Mouse (Mus musculus) G1E (cell line): ENCODE data around the gene Slc38a5. TPM values are rescaled to one million over a fixed set of nuclear protein-coding genes. Genes with fewer than 3 reads are reported as not detected.
"Not testable (repeated sequence)": the region's sequence is repeated elsewhere in the genome, so short reads cannot be mapped to it uniquely, and the experiment has no call there.

Experiments used
- ATAC-seq: 2 replicates; pipeline ENCODE4 v1.8.0; 2016; ENCODE audit warnings: mild to moderate bottlenecking; ENCODE audit not compliant: insufficient number of reproducible peaks, poor library complexity, low FRiP score, severe bottlenecking; ENCODE audit errors: extremely low read depth
- DNase-seq: peaks from one replicate; pipeline ENCODE4 v3.0.0; 2012; ENCODE audit warnings: low spot score
- H3K27me3 ChIP-seq: 2 replicates; pipeline ENCODE4 v1.6.1; 2012; ENCODE audit warnings: mild to moderate bottlenecking, low read length, inconsistent platforms; ENCODE audit not compliant: insufficient read depth
- H3K36me3 ChIP-seq: replicated peaks from 2 replicates; pipeline ENCODE3; 2012; ENCODE audit warnings: mild to moderate bottlenecking, inconsistent platforms
- H3K4me1 ChIP-seq: 2 replicates; pipeline ENCODE4 v1.6.1; 2012; ENCODE audit warnings: low read depth, low read length, inconsistent platforms, mixed read lengths; ENCODE audit not compliant: insufficient read depth
- H3K4me3 ChIP-seq: 2 replicates; pipeline ENCODE4 v1.5.1; 2012; ENCODE audit warnings: low read depth, mild to moderate bottlenecking, inconsistent platforms, low read length, moderate library complexity, mixed read lengths
- H3K9me3 ChIP-seq: replicated peaks from 2 replicates; pipeline ENCODE4 v1.6.1; 2012; ENCODE audit warnings: inconsistent platforms
- CTCF ChIP-seq: IDR thresholded peaks from 2 replicates; pipeline ENCODE4 v1.5.1; 2012; ENCODE audit warnings: low read depth, low read length, inconsistent platforms, mixed read lengths
- GATA1 ChIP-seq: IDR thresholded peaks from 2 replicates; pipeline ENCODE4 v1.6.1; 2012; ENCODE audit warnings: borderline replicate concordance, low read length, inconsistent platforms, mixed read lengths
- GATA2 ChIP-seq: IDR thresholded peaks from 2 replicates; pipeline ENCODE4 v1.6.1; 2012; ENCODE audit warnings: low read depth, low read length, inconsistent platforms, borderline replicate concordance
- POLR2AphosphoS5 ChIP-seq: IDR thresholded peaks from 2 replicates; pipeline ENCODE4 v1.6.1; 2012; ENCODE audit warnings: low read depth, low read length, inconsistent platforms; ENCODE audit not compliant: insufficient replicate concordance
- TAL1 ChIP-seq: conservative IDR thresholded peaks from 2 replicates; pipeline ENCODE4 v1.6.1; 2012; ENCODE audit warnings: low read depth, low read length, inconsistent platforms, mixed read lengths
- polyA plus RNA-seq: library from polyadenylated mRNA; stranded (reverse); fragments of >175 nt; gene quantifications from 2 replicates; pipeline ENCODE4 v1.2.3, GENCODE M21; 2012
- total RNA-seq, 2 experiments: library from RNA; stranded (forward) in 1 of 2; stranded (reverse) in 1 of 2; fragments of 200-1000 nt in 1 of 2; fragments of >200 nt in 1 of 2; fragmentation: Nextera tagmentation in 1 of 2; gene quantifications; 2 replicates each; pipeline ENCODE4 v1.2.3; 2014 to 2017

Slc38a5 gene
- total and polyA plus RNA-seq, 3 experiments, result 0.10 to 6.7 TPM; not detected in 1

GRCm38 (mm10) chrX:8274056-8274455, 3.1 kb downstream of the Slc38a5 start:
- ATAC-seq (no peak), DNase-seq (no peak)
- Histone ChIP-seq H3K4me1 (peaks cover 11% of the 10 kb centered on the region), H3K4me3 (no peak overlapping the region), H3K9me3 (no peaks in the 10 kb centered on the region), H3K27me3 (peaks cover 31% of the 10 kb centered on the region), H3K36me3 (no peaks in the 10 kb centered on the region)
- TF ChIP-seq TAL1 (no peak), CTCF (no peak), GATA2 (no peak), POLR2AphosphoS5 (no peak), GATA1 (no peak)

- no peaks in the 10 kb centered on the region for H3K4me1 ChIP-seq
- no peak for TF ChIP-seq POLR2AphosphoS5
- TF ChIP-seq GATA2, result no peak
- TF ChIP-seq CTCF, result no peak
- no peak for TF ChIP-seq GATA1
- TF ChIP-seq TAL1, result no peak
- no peak overlapping the region for H3K4me3 ChIP-seq
- no peaks in the 10 kb centered on the region for H3K27me3 ChIP-seq
- H3K9me3 ChIP-seq, result no peaks in the 10 kb centered on the region
- no peaks in the 10 kb centered on the region for H3K36me3 ChIP-seq
- no peak for DNase-seq
- ATAC-seq, result no peak
Measured at GRCm38 (mm10) chrX:8288621-8289020, 17.7 kb downstream of the Slc38a5 start.

- no peak for TF ChIP-seq GATA2
- TF ChIP-seq POLR2AphosphoS5, result no peak
- TF ChIP-seq CTCF, result no peak
- no peak for TF ChIP-seq GATA1
- no peaks in the 10 kb centered on the region for H3K27me3 ChIP-seq
- H3K9me3 ChIP-seq, result no peaks in the 10 kb centered on the region
- no peak overlapping the region for H3K4me3 ChIP-seq
- ATAC-seq (no peak), DNase-seq (no peak)
- H3K4me1 ChIP-seq, result no peaks in the 10 kb centered on the region
- H3K36me3 ChIP-seq, result no peaks in the 10 kb centered on the region
Measured at GRCm38 (mm10) chrX:8309302-8309701, 38.4 kb downstream of the Slc38a5 start.

- H3K27me3 ChIP-seq, H3K36me3 ChIP-seq, ATAC-seq, H3K4me1 ChIP-seq, H3K9me3 ChIP-seq, DNase-seq, H3K4me3 ChIP-seq: not testable (repeated sequence)
- TF ChIP-seq CTCF, result peak; percentile 69
Measured at GRCm38 (mm10) chrX:8314905-8315304, 44.0 kb downstream of the Slc38a5 start.

- Histone ChIP-seq H3K9me3 (no peaks in the 10 kb centered on the region), H3K4me1 (no peaks in the 10 kb centered on the region), H3K36me3 (no peaks in the 10 kb centered on the region), H3K27me3 (no peaks in the 10 kb centered on the region), H3K4me3 (no peak within 1 kb of the TSS)
- ATAC-seq (no peak), DNase-seq (no peak)
- TF ChIP-seq POLR2AphosphoS5 (no peak), GATA1 (no peak), CTCF (no peak), TAL1 (no peak), GATA2 (no peak)
Measured at GRCm38 (mm10) chrX:8327124-8327523, 56.2 kb downstream of the Slc38a5 start, which contains the start of gene Ssxb10. TSS of gene Ssxb10 (plus strand) at chrX:8327424.

Other genes with a start within 250 kb of the Slc38a5 start
- 64.5 and 66.6 TPM in 2 replicates for gene Suv39h1, start 196.4 kb upstream of the Slc38a5 start, total RNA-seq (2014; fragmentation: Nextera tagmentation)
- gene Suv39h1, start 196.4 kb upstream of the Slc38a5 start, total RNA-seq (2017), result 69.7 and 70.5 TPM in 2 replicates
- 15.0 and 23.6 TPM in 2 replicates for gene Suv39h1, start 196.4 kb upstream of the Slc38a5 start, polyA plus RNA-seq
- gene Was, start 180.6 kb upstream of the Slc38a5 start, total RNA-seq (2014; fragmentation: Nextera tagmentation), result 86.1 and 101 TPM in 2 replicates
- gene Was, start 180.6 kb upstream of the Slc38a5 start, total RNA-seq (2017), result 99.6 and 105 TPM in 2 replicates
- gene Was, start 180.6 kb upstream of the Slc38a5 start, polyA plus RNA-seq, result 198 and 247 TPM in 2 replicates
- 22.2 and 31.1 TPM in 2 replicates for gene Wdr13, start 138.2 kb upstream of the Slc38a5 start, total RNA-seq (2014; fragmentation: Nextera tagmentation)
- 24.6 and 27.6 TPM in 2 replicates for gene Wdr13, start 138.2 kb upstream of the Slc38a5 start, total RNA-seq (2017)
- gene Wdr13, start 138.2 kb upstream of the Slc38a5 start, polyA plus RNA-seq, result 30.1 and 34.3 TPM in 2 replicates
- gene Rbm3, start 125.3 kb upstream of the Slc38a5 start, total RNA-seq (2014; fragmentation: Nextera tagmentation), result 460 and 585 TPM in 2 replicates
- 1,150 and 1,311 TPM in 2 replicates for gene Rbm3, start 125.3 kb upstream of the Slc38a5 start, total RNA-seq (2017)
- gene Rbm3, start 125.3 kb upstream of the Slc38a5 start, polyA plus RNA-seq, result 125 and 248 TPM in 2 replicates
- gene Tbc1d25, start 95.0 kb upstream of the Slc38a5 start, total RNA-seq (2014; fragmentation: Nextera tagmentation), result 9.7 and 15.0 TPM in 2 replicates
- gene Tbc1d25, start 95.0 kb upstream of the Slc38a5 start, total RNA-seq (2017), result 6.3 and 6.5 TPM in 2 replicates
- 3.5 and 4.4 TPM in 2 replicates for gene Tbc1d25, start 95.0 kb upstream of the Slc38a5 start, polyA plus RNA-seq
- gene Ebp, start 77.6 kb upstream of the Slc38a5 start, total RNA-seq (2014; fragmentation: Nextera tagmentation), result 11.1 and 17.1 TPM in 2 replicates
- gene Ebp, start 77.6 kb upstream of the Slc38a5 start, total RNA-seq (2017), result 52.7 and 84.7 TPM in 2 replicates
- 2.2 and 2.3 TPM in 2 replicates for gene Ebp, start 77.6 kb upstream of the Slc38a5 start, polyA plus RNA-seq
- 4.6 and 5.5 TPM in 2 replicates for gene Porcn, start 64.6 kb upstream of the Slc38a5 start, total RNA-seq (2014; fragmentation: Nextera tagmentation)
- 0.22 and 0.81 TPM in 2 replicates for gene Porcn, start 64.6 kb upstream of the Slc38a5 start, total RNA-seq (2017)
- 2.6 and 2.7 TPM in 2 replicates for gene Porcn, start 64.6 kb upstream of the Slc38a5 start, polyA plus RNA-seq
- 29.2 and 44.0 TPM in 2 replicates for gene Ftsj1, start 18.7 kb upstream of the Slc38a5 start, total RNA-seq (2014; fragmentation: Nextera tagmentation)
- gene Ftsj1, start 18.7 kb upstream of the Slc38a5 start, total RNA-seq (2017), result 16.1 and 17.8 TPM in 2 replicates
- gene Ftsj1, start 18.7 kb upstream of the Slc38a5 start, polyA plus RNA-seq, result 10.3 and 11.5 TPM in 2 replicates
- 0.87 TPM in 1 of 2 replicates, not detected in the other for gene Ssxb10, start 56.3 kb downstream of the Slc38a5 start, total RNA-seq (2014; fragmentation: Nextera tagmentation)
- not detected in 2 replicates for gene Ssxb10, start 56.3 kb downstream of the Slc38a5 start, total RNA-seq (2017)
- gene Ssxb10, start 56.3 kb downstream of the Slc38a5 start, polyA plus RNA-seq, result not detected in 2 replicates
- not detected in 2 replicates for gene Ssxb9, start 95.8 kb downstream of the Slc38a5 start, total RNA-seq (2014; fragmentation: Nextera tagmentation)
- not detected in 2 replicates for gene Ssxb9, start 95.8 kb downstream of the Slc38a5 start, total RNA-seq (2017)
- not detected in 2 replicates for gene Ssxb9, start 95.8 kb downstream of the Slc38a5 start, polyA plus RNA-seq
- gene Ssxb1, start 142.2 kb downstream of the Slc38a5 start, total RNA-seq (2014; fragmentation: Nextera tagmentation), result not detected in 2 replicates
- gene Ssxb1, start 142.2 kb downstream of the Slc38a5 start, total RNA-seq (2017), result not detected in 2 replicates
- gene Ssxb1, start 142.2 kb downstream of the Slc38a5 start, polyA plus RNA-seq, result not detected in 2 replicates
- gene Ssxb2, start 190.6 kb downstream of the Slc38a5 start, total RNA-seq (2014; fragmentation: Nextera tagmentation), result not detected in 2 replicates
- gene Ssxb2, start 190.6 kb downstream of the Slc38a5 start, total RNA-seq (2017), result not detected in 2 replicates
- not detected in 2 replicates for gene Ssxb2, start 190.6 kb downstream of the Slc38a5 start, polyA plus RNA-seq